Mouse (Mus musculus): ENCODE measurements around the gene Pcid2. TPM values are rescaled to one million over a fixed set of nuclear protein-coding genes. Genes with fewer than 3 reads are reported as not detected.
"Not testable (repeated sequence)": the region's sequence is repeated elsewhere in the genome, so short reads cannot be mapped to it uniquely, and the experiment has no call there.

Gene Pcid2
- polyA plus RNA-seq (2015; fragmentation: Nextera tagmentation; extraction: Ambion mirVana): 22.3 and 25.4 TPM in 2 replicates

DNA sequence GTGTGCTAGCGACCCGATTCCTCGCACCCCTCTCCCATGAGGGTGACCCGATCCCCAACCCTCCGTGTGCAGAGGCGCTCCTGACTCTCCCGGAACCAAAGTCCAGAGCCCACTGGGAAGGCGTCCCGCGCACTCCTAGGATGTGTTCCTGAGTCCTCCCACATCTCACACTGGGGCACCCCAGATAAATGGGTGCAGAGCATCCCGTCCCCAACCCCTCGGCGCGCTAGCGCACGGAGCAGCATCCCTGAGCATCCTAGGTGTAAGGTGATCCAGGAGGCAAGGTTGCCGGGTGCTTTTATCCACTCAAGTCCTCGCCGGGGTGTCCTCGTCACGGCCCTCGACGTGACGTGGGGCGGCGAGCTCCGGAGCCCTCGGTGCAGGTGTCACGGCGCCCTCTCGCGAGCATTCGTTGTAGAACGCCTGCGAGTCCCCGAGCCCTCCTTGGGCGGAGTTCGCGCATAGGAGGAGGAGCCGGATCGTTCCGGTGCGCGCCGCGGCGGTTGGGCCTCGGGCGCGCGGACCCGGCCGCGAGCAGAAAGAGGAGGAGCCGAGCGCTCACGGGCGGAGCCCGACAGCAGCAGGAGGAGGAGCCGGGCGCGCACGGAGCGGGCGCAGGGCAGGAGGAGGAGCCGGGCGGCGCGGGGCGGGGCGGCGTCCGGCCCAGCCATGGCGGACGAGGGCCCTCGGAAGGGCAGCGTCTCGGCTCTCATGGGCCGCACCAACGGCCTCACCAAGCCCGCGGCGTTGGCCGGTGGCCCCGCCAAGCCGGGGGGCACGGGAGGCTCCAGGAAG is at the start of gene Pcid2, which contains the start of gene Cul4a:
Pcid2 (minus strand) TSS at position 373 of the 795 bp plus-strand sequence.
Cul4a (plus strand) TSS at position 535 of the 795 bp plus-strand sequence.
- H3K27ac ChIP-seq: peak within 1 kb of the TSS; percentile 97
- peaks cover under 1% of the 10 kb centered on the region; the same call in 1 of the 2 replicates for H3K36me3 ChIP-seq
- H3K4me2 ChIP-seq: peak within 1 kb of the TSS; percentile 95
- peaks cover 37% of the 10 kb centered on the region for H3K4me1 ChIP-seq (replicated peaks)
- peak within 1 kb of the TSS; percentile 95 for H3K9ac ChIP-seq
- H3K27me3 ChIP-seq: no peaks in the 10 kb centered on the region
- H3K4me3 ChIP-seq: peak within 1 kb of the TSS; percentile 88
- WGBS: under 1% methylated on average over 76 of the region's 87 CpGs
- peak; percentile 95 for ATAC-seq (replicated peaks; ENCODE audit: insufficient number of reproducible peaks, insufficient read depth, low FRiP score, low read depth)
- no peaks in the 10 kb centered on the region for H3K9me3 ChIP-seq (replicated peaks)

DNA sequence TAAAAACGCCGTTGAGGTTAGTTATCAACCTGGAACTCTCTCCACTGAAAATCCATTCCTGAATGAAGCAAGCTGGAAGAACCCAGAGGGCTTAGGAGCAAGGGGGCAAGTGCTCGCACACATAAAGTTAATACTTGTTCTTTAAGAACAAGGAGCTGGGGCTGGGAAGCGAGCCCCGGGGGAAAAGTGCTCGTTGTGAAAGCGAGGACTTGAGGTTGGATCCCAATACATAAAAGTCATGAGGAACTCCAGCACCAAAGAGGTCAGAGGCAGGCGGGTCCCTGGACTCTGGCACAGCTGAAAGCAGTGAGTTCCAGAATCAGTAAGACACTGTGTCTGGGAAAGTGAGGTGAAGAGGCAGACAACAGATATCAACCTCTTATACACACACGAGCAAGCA is 48.8 kb upstream of the Pcid2 start:
- 85% methylated on average over 9 of the region's 9 CpGs for WGBS
- no peak overlapping the region for H3K4me2 ChIP-seq
- peaks cover 7% of the 10 kb centered on the region for H3K36me3 ChIP-seq
- no peak for ATAC-seq (replicated peaks; ENCODE audit: insufficient number of reproducible peaks, insufficient read depth, low FRiP score, low read depth)
- no peak overlapping the region for H3K9ac ChIP-seq
- no peaks in the 10 kb centered on the region for H3K4me1 ChIP-seq (replicated peaks)
- H3K4me3 ChIP-seq: no peak overlapping the region
- H3K27ac ChIP-seq: no peak overlapping the region
- H3K9me3 ChIP-seq (replicated peaks): no peaks in the 10 kb centered on the region
- no peaks in the 10 kb centered on the region for H3K27me3 ChIP-seq

DNA sequence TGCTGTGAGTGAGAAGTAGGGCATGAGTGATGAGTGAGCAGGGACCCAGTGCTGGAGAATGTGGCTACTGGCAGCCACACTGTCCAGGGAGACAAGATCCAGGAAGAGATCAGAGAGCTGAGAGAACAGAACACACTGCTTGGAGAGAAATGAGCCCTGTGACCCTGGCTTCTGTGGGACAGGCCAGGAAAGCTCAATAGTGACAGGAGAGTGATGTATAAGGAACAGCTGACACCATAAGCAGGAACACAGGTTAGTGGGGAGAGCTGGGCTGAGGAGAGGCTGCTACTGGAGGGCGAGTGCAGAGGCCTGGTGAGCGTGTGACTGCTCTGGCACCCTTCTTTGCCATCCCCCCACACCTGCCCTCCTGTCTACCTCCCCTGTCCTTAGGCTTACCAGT is 45.7 kb upstream of the Pcid2 start:
- ATAC-seq (replicated peaks; ENCODE audit: insufficient number of reproducible peaks, insufficient read depth, low FRiP score, low read depth): no peak
- Histone ChIP-seq H3K4me2 (no peak overlapping the region), H3K4me3 (no peak overlapping the region), H3K36me3 (peaks cover 33% of the 10 kb centered on the region), H3K9ac (no peak overlapping the region), H3K4me1 (replicated peaks) (no peaks in the 10 kb centered on the region), H3K9me3 (replicated peaks) (no peaks in the 10 kb centered on the region), H3K27me3 (no peaks in the 10 kb centered on the region), H3K27ac (no peak overlapping the region)
- WGBS: 76% methylated on average over 2 of the region's 2 CpGs

DNA sequence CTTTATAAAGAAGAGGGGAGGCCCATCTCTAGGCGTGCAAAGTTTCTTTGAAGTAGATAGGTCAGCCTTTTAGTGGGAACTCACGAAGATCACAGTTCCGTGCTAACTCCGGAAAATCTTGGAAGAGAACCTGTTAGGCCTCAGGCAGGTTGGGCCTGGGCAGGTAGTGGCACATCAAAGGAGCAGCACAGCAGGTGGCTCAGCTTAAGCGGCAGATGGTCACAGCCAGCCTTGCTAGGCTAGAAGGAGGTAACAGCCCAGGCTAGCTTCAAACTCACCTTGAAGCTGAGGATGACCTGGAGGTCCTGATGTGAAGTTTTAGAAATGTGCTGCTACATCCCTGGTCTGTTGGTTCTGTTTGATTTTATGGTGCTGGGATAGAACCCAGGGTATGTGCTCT is 44.6 kb upstream of the Pcid2 start:
- WGBS: 64% methylated on average over 5 of the region's 5 CpGs
- H3K36me3 ChIP-seq: peaks cover 43% of the 10 kb centered on the region

DNA sequence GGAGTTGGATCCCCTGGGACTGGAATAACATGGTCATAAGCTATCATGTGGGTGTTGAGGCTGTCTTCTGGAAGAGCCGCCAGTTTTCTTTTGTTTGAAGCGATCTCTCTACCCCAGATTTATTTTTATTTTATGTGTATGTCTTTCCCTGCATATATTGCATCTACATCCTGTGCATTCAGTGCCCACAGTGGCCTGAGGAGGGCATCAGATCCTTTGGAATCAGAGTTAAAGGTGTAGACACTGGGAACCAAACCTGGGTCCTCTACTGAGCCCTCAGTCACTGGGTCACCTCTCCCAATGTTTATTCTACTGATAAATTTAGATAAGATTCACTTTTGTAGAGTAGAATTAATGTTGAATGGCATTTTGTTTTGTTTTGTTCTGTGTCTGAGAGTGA is 44.0 kb upstream of the Pcid2 start:
- Histone ChIP-seq H3K27me3 (no peaks in the 10 kb centered on the region), H3K9me3 (replicated peaks) (no peaks in the 10 kb centered on the region), H3K4me3 (no peak overlapping the region), H3K4me2 (no peak overlapping the region), H3K27ac (no peak overlapping the region), H3K9ac (no peak overlapping the region), H3K36me3 (peaks cover 49% of the 10 kb centered on the region), H3K4me1 (replicated peaks) (no peaks in the 10 kb centered on the region)
- no peak for ATAC-seq (replicated peaks; ENCODE audit: insufficient number of reproducible peaks, insufficient read depth, low FRiP score, low read depth)
- WGBS: 97% methylated on average over 2 of the region's 2 CpGs

More for the DNA sequence above, 44.6 kb upstream of the Pcid2 start:
- H3K27ac ChIP-seq: no peak overlapping the region
- H3K9ac ChIP-seq: no peak overlapping the region
- no peaks in the 10 kb centered on the region for H3K27me3 ChIP-seq
- H3K4me1 ChIP-seq (replicated peaks): no peaks in the 10 kb centered on the region
- no peak overlapping the region for H3K4me3 ChIP-seq
- ATAC-seq (replicated peaks; ENCODE audit: insufficient number of reproducible peaks, insufficient read depth, low FRiP score, low read depth): no peak
- H3K4me2 ChIP-seq: no peak overlapping the region
- no peaks in the 10 kb centered on the region for H3K9me3 ChIP-seq (replicated peaks)

DNA sequence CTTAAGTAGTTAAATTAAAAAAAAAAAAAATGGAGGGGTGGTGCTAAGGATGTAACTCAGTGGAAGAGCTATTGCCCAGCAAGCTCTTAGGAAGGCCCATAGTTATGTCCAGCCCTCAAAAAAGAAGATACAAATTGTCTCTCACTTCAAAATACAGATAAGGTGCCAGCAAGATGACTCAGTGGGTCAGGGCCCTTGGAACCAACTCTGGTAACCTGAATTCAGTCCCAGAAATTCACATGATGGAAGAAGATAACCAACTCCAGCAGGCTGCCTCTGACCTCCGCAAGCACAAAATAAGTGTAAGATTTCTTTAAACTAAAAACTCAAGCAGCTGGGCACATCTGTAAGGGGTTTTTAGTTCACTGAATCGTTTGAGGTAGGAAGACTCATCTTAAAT is 43.2 kb upstream of the Pcid2 start:
- Histone ChIP-seq H3K4me2 (no peak overlapping the region), H3K27ac (no peak overlapping the region), H3K9ac (no peak overlapping the region), H3K4me3 (no peak overlapping the region), H3K27me3 (no peaks in the 10 kb centered on the region), H3K9me3 (replicated peaks) (no peaks in the 10 kb centered on the region), H3K36me3 (peaks cover 57% of the 10 kb centered on the region), H3K4me1 (replicated peaks) (no peaks in the 10 kb centered on the region)
- WGBS: 85% methylated on average over 2 of the region's 2 CpGs
- ATAC-seq (replicated peaks; ENCODE audit: insufficient number of reproducible peaks, insufficient read depth, low FRiP score, low read depth): no peak

DNA sequence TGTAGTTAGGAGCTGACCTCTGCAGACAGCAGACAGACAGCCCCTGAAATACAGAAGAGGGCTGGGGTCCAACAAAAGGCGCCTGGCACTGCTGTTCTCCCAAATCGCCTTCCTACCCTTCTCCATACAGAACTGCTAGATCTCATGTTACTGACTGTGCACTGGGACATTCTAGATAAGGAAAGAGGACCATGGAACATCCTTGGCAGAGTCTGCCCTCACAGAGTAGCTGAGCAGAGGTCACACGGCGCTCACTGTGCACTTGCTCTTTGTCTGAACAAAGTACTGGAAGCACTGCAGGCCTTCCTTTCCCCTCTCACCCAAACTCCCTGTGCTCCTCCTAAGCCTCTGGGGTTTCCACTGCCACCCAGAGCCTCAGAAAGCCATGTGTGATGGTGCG is 36.4 kb upstream of the Pcid2 start:
- H3K9me3 ChIP-seq (replicated peaks): no peaks in the 10 kb centered on the region
- no peak overlapping the region for H3K4me2 ChIP-seq
- no peak overlapping the region for H3K4me3 ChIP-seq
- no peaks in the 10 kb centered on the region for H3K27me3 ChIP-seq
- no peaks in the 10 kb centered on the region for H3K4me1 ChIP-seq (replicated peaks)
- no peak overlapping the region for H3K9ac ChIP-seq
- whole genome bisulfite sequencing: 82% methylated on average over 5 of the region's 5 CpGs
- H3K27ac ChIP-seq: no peak overlapping the region
- ATAC-seq (replicated peaks; ENCODE audit: insufficient number of reproducible peaks, insufficient read depth, low FRiP score, low read depth): no peak
- peaks cover 99% of the 10 kb centered on the region for H3K36me3 ChIP-seq

DNA sequence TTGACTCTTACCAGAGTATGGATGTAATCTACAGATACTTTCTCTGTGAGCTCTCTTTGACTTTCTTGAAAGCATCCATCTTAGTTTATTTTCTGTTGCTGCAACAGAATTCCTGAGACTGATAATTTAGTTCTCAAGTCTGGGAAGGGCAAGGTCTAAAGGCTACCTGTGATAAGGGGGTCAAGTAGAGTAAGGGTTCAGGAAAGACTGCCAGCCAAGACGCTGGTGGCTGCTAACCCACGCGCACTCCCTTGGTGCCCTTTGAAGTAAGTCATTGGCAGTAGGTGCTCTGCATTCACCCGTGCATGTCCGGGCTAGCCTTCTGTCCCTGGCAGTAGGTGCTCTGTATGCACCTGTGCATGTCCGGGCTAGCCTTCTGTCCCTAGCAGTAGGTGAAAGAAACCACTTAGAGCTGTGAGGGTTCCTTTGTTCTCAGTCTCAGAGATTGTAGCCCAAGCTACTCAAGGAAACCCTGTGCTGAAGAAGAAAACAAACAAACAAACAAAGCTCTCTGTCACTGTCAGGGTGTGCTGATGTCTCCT is 34.5 kb upstream of the Pcid2 start:
- 87% methylated on average over 6 of the region's 6 CpGs for WGBS
- H3K9me3 ChIP-seq (replicated peaks): no peaks in the 10 kb centered on the region
- H3K36me3 ChIP-seq: peaks cover 99% of the 10 kb centered on the region
- H3K27me3 ChIP-seq: no peaks in the 10 kb centered on the region
- no peaks in the 10 kb centered on the region for H3K4me1 ChIP-seq (replicated peaks)
- H3K4me2 ChIP-seq: no peak overlapping the region
- no peak overlapping the region for H3K4me3 ChIP-seq
- H3K27ac ChIP-seq: no peak overlapping the region
- ATAC-seq (replicated peaks; ENCODE audit: insufficient number of reproducible peaks, insufficient read depth, low FRiP score, low read depth): no peak
- no peak overlapping the region for H3K9ac ChIP-seq

DNA sequence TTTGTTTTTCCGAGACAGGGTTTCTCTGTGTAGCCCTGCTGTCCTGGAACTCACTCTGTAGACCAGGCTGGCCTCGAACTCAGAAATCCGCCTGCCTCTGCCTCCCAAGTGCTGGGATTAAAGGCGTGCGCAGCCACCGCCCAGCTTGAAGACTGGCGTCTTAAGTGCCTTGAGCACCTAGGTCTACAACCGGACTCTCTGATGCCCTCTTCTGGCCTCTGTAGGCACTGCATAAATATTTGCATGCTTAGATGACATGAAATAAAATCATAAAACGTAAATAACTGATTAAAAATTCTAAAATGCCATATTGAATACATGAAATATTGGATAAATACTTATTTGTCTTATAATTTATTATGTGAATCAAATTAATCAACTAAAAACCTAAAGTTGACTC is 27.0 kb upstream of the Pcid2 start:
- H3K9me3 ChIP-seq (replicated peaks); H3K4me3 ChIP-seq; H3K4me2 ChIP-seq; H3K27ac ChIP-seq; H3K9ac ChIP-seq; H3K4me1 ChIP-seq (replicated peaks); H3K27me3 ChIP-seq; ATAC-seq (replicated peaks; ENCODE audit: insufficient number of reproducible peaks, insufficient read depth, low FRiP score, low read depth): not testable (repeated sequence)
- H3K36me3 ChIP-seq: peaks cover 94% of the 10 kb centered on the region
- WGBS: 62% methylated on average over 9 of the region's 9 CpGs

DNA sequence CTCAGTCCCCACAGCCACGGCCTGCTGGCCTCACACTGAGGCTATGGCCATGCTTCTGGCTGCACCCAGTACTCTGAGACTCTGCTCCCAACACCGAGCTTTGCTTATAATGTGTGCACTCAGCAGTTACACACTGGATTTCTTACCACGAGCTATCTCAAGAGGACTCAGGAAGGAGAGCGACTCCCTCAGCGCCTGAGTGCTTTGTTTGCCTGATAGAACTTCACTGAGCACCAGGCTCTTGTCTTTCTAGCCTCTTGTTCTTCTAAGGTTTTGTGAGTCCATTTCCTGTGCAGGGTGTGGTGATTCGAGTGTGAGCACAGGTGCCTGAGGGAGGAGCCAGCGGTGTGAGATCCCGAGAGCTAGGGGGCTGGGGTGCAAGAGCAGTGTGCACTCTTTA is 19.6 kb upstream of the Pcid2 start:
- Histone ChIP-seq H3K4me2 (no peak overlapping the region), H3K4me1 (replicated peaks) (peaks cover 30% of the 10 kb centered on the region), H3K9ac (no peak overlapping the region), H3K4me3 (no peak overlapping the region), H3K27ac (no peak overlapping the region), H3K36me3 (peaks cover 71% of the 10 kb centered on the region), H3K9me3 (replicated peaks) (no peaks in the 10 kb centered on the region), H3K27me3 (no peaks in the 10 kb centered on the region)
- 90% methylated on average over 8 of the region's 8 CpGs for WGBS
- no peak for ATAC-seq (replicated peaks; ENCODE audit: insufficient number of reproducible peaks, insufficient read depth, low FRiP score, low read depth)

DNA sequence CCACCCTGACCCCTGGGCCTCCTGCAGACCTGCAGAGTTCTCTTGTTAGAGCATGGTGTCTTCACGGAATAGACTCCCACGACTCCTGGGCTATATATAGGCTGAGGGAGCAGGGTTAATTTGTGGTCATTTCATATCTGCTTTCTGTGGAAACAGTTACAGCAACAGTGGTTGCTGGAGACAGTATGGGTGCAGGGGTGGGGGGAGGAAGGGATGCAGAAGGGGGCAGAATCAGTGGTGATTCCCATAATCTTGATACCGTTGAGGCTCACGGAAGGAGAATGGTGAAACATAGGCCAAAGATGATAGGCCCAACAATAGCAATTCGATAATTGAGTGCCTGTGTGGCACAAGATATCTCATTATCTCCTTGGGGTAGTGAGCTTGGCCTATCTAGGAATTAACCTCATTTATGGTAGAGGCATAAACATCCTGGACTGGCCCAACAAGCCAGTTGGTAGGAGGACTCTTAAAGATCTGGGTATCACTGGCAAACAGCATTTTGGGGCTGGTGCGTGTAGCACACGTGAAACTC is 17.7 kb upstream of the Pcid2 start:
- no peak overlapping the region for H3K4me2 ChIP-seq
- H3K4me3 ChIP-seq: no peak overlapping the region
- no peak overlapping the region for H3K27ac ChIP-seq

More for the DNA sequence above, 17.7 kb upstream of the Pcid2 start:
- H3K9me3 ChIP-seq (replicated peaks): no peaks in the 10 kb centered on the region
- H3K4me1 ChIP-seq (replicated peaks): peaks cover 30% of the 10 kb centered on the region
- H3K36me3 ChIP-seq: peaks cover 62% of the 10 kb centered on the region
- H3K27me3 ChIP-seq: no peaks in the 10 kb centered on the region
- 62% methylated on average over 7 of the region's 7 CpGs for WGBS
- no peak for ATAC-seq (replicated peaks; ENCODE audit: insufficient number of reproducible peaks, insufficient read depth, low FRiP score, low read depth)
- no peak overlapping the region for H3K9ac ChIP-seq
